Mouse (Mus musculus) G1E-ER4 (cell line): ENCODE results near the gene Ric3. TPM values are rescaled to one million over a fixed set of nuclear protein-coding genes. Genes with fewer than 3 reads are reported as not detected.

Source experiments
- GATA1 ChIP-seq: IDR thresholded peaks from one replicate; pipeline ENCODE4 v1.8.0; 2012; ENCODE audit warnings: low read length, inconsistent platforms
- polyA plus RNA-seq: library from polyadenylated mRNA; stranded (reverse); fragments of >175 nt; gene quantifications from 2 replicates; pipeline ENCODE4 v1.2.3, GENCODE M21; 2012

Ric3 gene
- polyA plus RNA-seq, 1 experiment: not detected

GRCm38 (mm10) chr7:109082269-109083112, 640 bp downstream of the Ric3 start:
- no peak for TF ChIP-seq GATA1

GRCm38 (mm10) chr7:109072326-109072725, 10.8 kb downstream of the Ric3 start:
- TF ChIP-seq GATA1: no peak

GRCm38 (mm10) chr7:109069641-109070040, 13.5 kb downstream of the Ric3 start:
- no peak for TF ChIP-seq GATA1

- TF ChIP-seq GATA1: no peak
Measured at GRCm38 (mm10) chr7:109059536-109059935, 23.6 kb downstream of the Ric3 start.

- no peak for TF ChIP-seq GATA1
Measured at GRCm38 (mm10) chr7:109050831-109051230, 32.3 kb downstream of the Ric3 start.

- TF ChIP-seq GATA1: no peak
Measured at GRCm38 (mm10) chr7:109045876-109046275, 37.3 kb downstream of the Ric3 start.

- no peak for TF ChIP-seq GATA1
Measured at GRCm38 (mm10) chr7:109039445-109039844, 43.7 kb downstream of the Ric3 start.

GRCm38 (mm10) chr7:109038987-109039386, 44.1 kb downstream of the Ric3 start:
- no peak for TF ChIP-seq GATA1

- no peak for TF ChIP-seq GATA1
Measured at GRCm38 (mm10) chr7:109038121-109038735, 44.9 kb downstream of the Ric3 start.

GRCm38 (mm10) chr7:109032054-109032453, 51.1 kb downstream of the Ric3 start:
- no peak for TF ChIP-seq GATA1

- no peak for TF ChIP-seq GATA1
Measured at GRCm38 (mm10) chr7:109031331-109031730, 51.8 kb downstream of the Ric3 start.

- no peak for TF ChIP-seq GATA1
Measured at GRCm38 (mm10) chr7:109029961-109030465, 53.1 kb downstream of the Ric3 start.

GRCm38 (mm10) chr7:109028204-109028603, 54.9 kb downstream of the Ric3 start:
- TF ChIP-seq GATA1: no peak

GRCm38 (mm10) chr7:109027721-109028120, 55.4 kb downstream of the Ric3 start:
- TF ChIP-seq GATA1: no peak

- no peak for TF ChIP-seq GATA1
Measured at GRCm38 (mm10) chr7:109026976-109027375, 56.2 kb downstream of the Ric3 start.

- TF ChIP-seq GATA1: no peak
Measured at GRCm38 (mm10) chr7:109025743-109026142, 57.4 kb downstream of the Ric3 start.

GRCm38 (mm10) chr7:109021428-109021827, 61.7 kb downstream of the Ric3 start:
- no peak for TF ChIP-seq GATA1

- no peak for TF ChIP-seq GATA1
Measured at GRCm38 (mm10) chr7:109019243-109019642, 63.9 kb downstream of the Ric3 start.
